9 mouse cellular contexts compared by ENCODE assay signal in genomic region chr5:110466531-110467424, GRCm38 (mm10). TPM values are rescaled to one million over a fixed set of nuclear protein-coding genes. Genes with fewer than 3 reads are reported as not detected.
DNase-seq lines count a peak whose midpoint lies in the region; ATAC-seq lines count a peak whose summit lies in the region.
"Had no signal": no experiment of that assay in that cellular context is flagged by ENCODE, and none has a peak within 500 bp of the region (broad histone marks: within the 10 kb centered on the region; RNA-seq: fewer than 3 reads in every experiment).

No protein-coding gene starts in this region.

- H3K27ac ChIP-seq in hindbrain, embryonic 12.5 days: 0 out of 2 replicates have a peak overlapping the region, but pooled peaks have one; percentile 9
- H3K27ac ChIP-seq: limb, embryonic 15.5 days had no signal

- no peaks in the 10 kb centered on the region for H3K9me3 ChIP-seq in hindbrain, embryonic 12.5 days (replicated peaks)
- H3K9me3 ChIP-seq: limb, embryonic 15.5 days had no signal

- no peaks in the 10 kb centered on the region for H3K27me3 ChIP-seq in hindbrain, embryonic 12.5 days
- H3K27me3 ChIP-seq: limb, embryonic 15.5 days had no signal

- no peak overlapping the region for H3K4me2 ChIP-seq in hindbrain, embryonic 12.5 days (replicated peaks)
- H3K4me2 ChIP-seq: limb, embryonic 15.5 days had no signal

- WGBS in hindbrain, embryonic 12.5 days: 47% methylated on average over 11 of the region's 11 CpGs

- H3K36me3 ChIP-seq in hindbrain, embryonic 12.5 days: no peaks in the 10 kb centered on the region
- H3K36me3 ChIP-seq: limb, embryonic 15.5 days had no signal

- H3K9ac ChIP-seq in hindbrain, embryonic 12.5 days: no peak overlapping the region
- H3K9ac ChIP-seq: limb, embryonic 15.5 days had no signal

- H3K4me3 ChIP-seq in hindbrain, embryonic 12.5 days: no peak overlapping the region
- H3K4me3 ChIP-seq: limb, embryonic 15.5 days had no signal

- peaks cover 15% of the 10 kb centered on the region for H3K4me1 ChIP-seq in hindbrain, embryonic 12.5 days

- peak; percentile 80 for ATAC-seq in hindbrain, embryonic 12.5 days (ENCODE audit: low FRiP score)

- peak; percentile 63 for DNase-seq in ovary, postnatal 36 days (ENCODE audit: low spot score)
- DNase-seq in ovary, postnatal 10 days (ENCODE audit: low spot score): no peak
- DNase-seq in cerebellum, adult 18-20 months: peak; percentile 51 to 60
- DNase-seq in retina, postnatal 1 day: peak; percentile 81
- no peak for DNase-seq in right cerebral cortex, postnatal 10 days (ENCODE audit: low spot score in 2 of 2)
- DNase-seq in spleen, postnatal 14 days (ENCODE audit: low spot score in 2 of 2): no peak
- no peak for DNase-seq in lung, postnatal 36 days

RNA-seq across cellular contexts. Expression of gene Fbrsl1, which starts 18.5 kb away (rescaled TPM):
- 34.4 and 35.5 TPM in 2 replicates for polyA plus RNA-seq in hindbrain, embryonic 12.5 days (2016; fragmentation: Nextera tagmentation; extraction: Ambion mirVana)

Comparison
In these comparisons a context has a peak if more than half of its experiments do, and no peak if none do; other contexts are left out.
1. DNase-seq: peak in ovary, postnatal 36 days (single experiment), cerebellum, adult 18-20 months (2 of 2) and retina, postnatal 1 day (single experiment); none in ovary, postnatal 10 days (single experiment), right cerebral cortex, postnatal 10 days (0 of 2), spleen, postnatal 14 days (0 of 2) and lung, postnatal 36 days (single experiment).